Mouse (Mus musculus): ENCODE data around the gene Scaf8.

- TF ChIP-seq MAX (IDR thresholded peaks at IDR 0.05; ENCODE audit: low read depth) (no peak), E2F4 (IDR thresholded peaks at IDR 0.05; ENCODE audit: insufficient read depth) (no peak), POLR2A (IDR thresholded peaks at IDR 0.05; ENCODE audit: insufficient read length, low read depth) (no peak), MYOD1 (IDR thresholded peaks at IDR 0.05; ENCODE audit: control insufficient read depth in 1 of 3, insufficient read length in 2 of 3, low read depth in 2 of 3) (no peak)
Measured at GRCm38 (mm10) chr17:3148853-3149252, 34.1 kb downstream of the Scaf8 start.
